Mouse (Mus musculus) erythroblast, adult 5-6 weeks (primary cell): ENCODE results near the gene Aox1. TPM values are rescaled to one million over a fixed set of nuclear protein-coding genes. Genes with fewer than 3 reads are reported as not detected.
"Not testable (repeated sequence)": the region's sequence is repeated elsewhere in the genome, so short reads cannot be mapped to it uniquely, and the experiment has no call there.

Experiments
- ATAC-seq: replicated peaks from 2 replicates; pipeline ENCODE4 v1.8.0; 2016; ENCODE audit warnings: moderate number of reproducible peaks, mild to moderate bottlenecking, moderate TSS enrichment, inconsistent platforms; ENCODE audit not compliant: poor library complexity, low FRiP score, severe bottlenecking
- total RNA-seq, 2 experiments: library from RNA; stranded (forward) in 1 of 2; stranded (reverse) in 1 of 2; fragments of 150-400 nt in 1 of 2; fragments of 200-764, 138-1000 nt in 1 of 2; gene quantifications; 2 replicates each; pipeline versions ENCODE4 v1.2.3 to v1.2.4; 2015 to 2017; ENCODE audit warnings: low replicate concordance in 2 of 2

The Aox1 gene
- total RNA-seq (2015; ENCODE audit: low replicate concordance) (not detected in 2 replicates), total RNA-seq (2017; ENCODE audit: low replicate concordance) (0.42 TPM in 1 of 2 replicates, not detected in the other)

DNA sequence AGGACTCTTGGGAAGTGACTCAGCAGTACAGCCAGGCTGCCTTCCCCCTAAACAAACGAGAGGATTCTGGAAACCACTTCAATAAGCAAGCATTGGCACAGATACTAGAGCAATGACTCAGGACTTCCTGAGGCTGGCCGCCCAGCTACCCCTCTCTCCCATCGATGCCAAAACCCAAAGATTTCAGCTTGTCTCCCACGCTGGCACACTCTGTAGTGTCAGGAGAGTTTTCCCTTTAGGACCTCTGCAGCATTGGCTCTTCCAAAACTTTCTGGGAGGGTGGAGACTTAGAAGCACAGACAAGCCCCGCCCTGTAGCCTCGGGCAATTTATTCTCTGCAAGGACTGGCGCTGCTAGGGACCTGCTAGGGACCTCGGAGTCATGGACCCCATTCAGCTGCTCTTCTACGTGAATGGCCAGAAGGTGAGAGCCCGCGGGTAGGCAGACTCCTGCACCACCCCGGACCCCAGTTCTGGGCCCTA, at the start of gene Aox1:
Gene Aox1, plus strand, starts transcription at position 296 of the 482 bp plus-strand sequence.
- ATAC-seq: 0 out of 2 replicates have a peak, but pooled peaks have one; percentile 61

DNA sequence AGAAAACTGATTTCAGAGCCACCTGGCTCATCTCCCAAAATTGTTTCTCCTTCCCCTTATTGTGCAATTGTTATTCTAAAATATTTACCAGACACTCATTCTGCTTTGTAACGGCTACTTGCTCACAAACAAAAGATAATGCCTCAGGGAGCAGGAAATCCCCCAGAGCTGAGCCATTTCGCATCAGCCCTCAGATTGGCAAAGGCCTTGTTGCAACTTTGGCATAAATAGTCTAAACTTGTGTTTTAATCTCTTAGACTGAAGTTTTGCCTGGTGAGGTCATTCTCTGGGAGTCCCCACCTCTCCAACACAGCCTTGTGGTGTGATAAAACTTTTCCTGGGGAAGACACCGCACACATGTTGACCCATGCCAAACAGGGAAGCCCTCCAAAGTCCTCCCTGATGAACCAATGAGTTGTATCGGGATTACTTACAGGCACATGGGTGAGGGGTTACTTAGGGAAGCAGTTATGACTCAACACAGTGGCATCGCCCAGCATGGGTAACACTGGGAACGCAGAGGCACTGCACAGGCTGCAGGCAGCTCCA, 40.6 kb upstream of the Aox1 start:
- ATAC-seq: no peak

DNA sequence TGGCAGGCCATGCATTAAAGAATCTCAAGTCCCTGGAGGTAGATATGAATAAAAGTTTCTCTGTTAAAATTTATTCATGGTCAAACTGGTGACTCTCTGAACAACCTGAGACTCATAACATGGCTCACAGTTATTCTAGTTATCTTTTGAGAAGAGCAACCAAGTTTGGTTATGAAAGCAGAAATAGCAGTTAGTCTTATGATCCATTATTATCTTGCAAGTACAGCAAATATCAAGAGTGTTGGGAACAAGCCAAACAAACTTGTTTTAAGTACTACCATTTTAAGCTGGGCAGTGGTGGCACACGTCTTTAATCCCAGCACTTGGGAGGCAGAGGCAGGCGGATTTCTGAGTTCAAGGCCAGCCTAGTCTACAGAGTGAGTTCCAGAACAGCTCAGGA, 38.5 kb upstream of the Aox1 start:
- no peak for ATAC-seq

DNA sequence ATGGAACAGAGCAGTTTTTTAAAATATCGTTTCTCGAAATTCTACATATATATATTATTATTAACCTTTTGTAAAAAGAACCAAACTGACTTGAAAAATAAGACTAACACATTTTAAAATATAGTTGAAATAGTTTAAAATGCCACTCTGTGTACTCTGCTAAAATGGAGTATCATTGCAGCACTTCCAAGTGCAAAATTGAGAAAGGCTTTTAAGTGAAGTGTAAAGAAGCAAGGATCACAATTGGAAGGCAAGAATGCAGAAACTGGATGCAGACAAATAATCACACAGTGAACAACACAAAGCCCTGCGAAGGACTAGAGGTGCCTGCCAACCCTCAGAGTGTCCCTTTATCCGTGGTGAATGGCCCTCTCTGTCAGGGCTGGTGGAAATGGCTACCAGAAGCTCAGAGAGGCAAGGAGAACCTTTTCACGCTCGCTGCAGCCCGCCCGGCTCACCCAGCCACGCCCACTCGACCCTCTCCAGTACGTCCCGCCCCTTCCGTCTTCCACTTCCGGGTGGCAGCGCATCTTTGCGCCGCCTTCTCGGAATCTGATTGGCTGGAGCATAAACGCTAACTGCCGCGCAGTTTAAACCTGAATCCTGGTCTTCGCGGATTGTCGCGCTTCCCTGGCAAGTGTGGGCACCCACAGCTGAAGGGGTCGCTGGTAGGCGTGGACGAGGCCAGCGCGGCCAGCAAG, 34.1 kb upstream of the Aox1 start, which contains the start of gene Sgo2a:
Gene Sgo2a, plus strand, starts transcription at position 540 of the 701 bp plus-strand sequence.
- ATAC-seq: peak; percentile 100

DNA sequence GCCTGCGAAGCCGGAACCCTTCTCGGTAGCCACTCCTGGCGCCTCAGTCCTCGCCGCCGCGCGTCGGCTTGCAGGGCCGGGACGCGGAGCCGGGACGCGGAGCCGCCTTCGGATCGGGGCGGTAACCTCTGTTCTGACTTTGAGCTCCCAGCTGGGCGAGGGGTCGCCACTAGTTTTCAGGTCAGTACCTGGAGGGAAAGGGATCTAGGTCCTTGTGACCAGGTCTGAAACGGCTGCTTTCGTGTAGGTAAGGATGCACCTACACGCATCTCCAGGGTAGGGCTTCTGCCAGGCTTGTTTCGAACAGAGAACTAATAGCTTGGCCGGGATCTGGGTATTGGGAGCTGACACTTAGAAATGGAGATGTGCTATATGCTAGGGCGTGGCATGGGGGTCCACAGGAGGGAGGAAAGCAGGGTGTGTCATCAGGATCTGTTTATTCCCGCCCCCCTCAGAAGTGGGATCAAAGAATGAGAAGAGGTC, 33.6 kb upstream of the Aox1 start:
- peak; percentile 83 for ATAC-seq

DNA sequence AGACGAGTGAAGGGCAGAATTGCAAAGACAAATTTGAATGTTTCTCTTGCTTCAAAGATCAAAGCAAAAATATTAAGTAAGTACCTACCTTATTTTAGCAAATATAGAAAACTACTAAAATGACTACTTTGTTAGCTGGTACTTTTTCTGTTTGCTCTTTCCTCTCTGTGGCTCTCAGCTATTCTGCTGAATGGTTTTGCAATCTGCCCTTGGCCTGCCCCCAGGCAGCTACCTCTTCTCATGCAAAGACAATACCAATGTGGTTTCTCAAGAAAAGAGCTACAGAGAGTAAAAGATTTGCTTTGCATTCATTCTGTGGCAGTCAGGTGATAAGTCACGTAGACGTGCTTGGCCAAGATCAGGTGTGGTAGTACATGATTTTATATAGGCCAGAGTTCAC, 31.6 kb upstream of the Aox1 start:
- ATAC-seq: no peak

DNA sequence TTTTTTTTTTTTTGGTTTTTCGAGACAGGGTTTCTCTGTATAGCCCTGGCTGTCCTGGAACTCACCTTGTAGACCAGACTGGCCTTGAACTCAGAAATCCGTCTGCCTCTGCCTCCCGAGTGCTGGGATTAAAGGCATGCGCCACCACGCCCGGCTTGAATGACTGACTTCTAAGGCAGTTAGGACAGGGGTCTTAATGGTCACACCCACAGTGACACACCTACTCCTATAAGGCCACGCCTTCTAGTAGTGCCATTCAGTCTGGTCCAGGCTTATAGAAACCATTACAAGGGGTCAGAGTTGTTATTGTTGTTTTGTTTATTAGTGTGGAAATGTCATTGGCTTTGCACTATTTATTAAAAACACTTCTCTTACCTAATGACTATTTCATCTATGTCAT, 23.3 kb upstream of the Aox1 start:
- not testable (repeated sequence) for ATAC-seq

DNA sequence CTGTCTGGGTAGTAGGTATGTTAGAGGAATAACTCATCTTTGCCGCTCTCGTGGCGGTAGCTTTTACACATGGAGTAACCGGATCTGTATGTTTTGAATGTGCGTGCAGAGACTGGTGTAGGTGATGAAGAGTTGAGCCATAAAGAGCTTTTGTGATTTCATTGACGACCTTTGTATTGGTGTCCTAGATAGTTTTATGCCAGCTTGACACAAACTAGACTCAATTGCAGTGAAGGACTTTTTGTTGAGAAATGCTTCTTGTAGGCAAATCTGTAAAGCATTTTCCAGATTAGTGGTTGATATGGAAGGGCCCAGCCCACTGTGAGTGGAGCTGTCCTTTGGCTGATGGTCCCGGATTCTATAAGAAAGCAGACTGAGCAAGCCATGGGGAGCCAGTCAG, 10.9 kb upstream of the Aox1 start, which contains the start of gene Kctd18:
Gene Kctd18, minus strand, starts transcription at position 101 of the 400 bp plus-strand sequence.
- ATAC-seq: no peak

DNA sequence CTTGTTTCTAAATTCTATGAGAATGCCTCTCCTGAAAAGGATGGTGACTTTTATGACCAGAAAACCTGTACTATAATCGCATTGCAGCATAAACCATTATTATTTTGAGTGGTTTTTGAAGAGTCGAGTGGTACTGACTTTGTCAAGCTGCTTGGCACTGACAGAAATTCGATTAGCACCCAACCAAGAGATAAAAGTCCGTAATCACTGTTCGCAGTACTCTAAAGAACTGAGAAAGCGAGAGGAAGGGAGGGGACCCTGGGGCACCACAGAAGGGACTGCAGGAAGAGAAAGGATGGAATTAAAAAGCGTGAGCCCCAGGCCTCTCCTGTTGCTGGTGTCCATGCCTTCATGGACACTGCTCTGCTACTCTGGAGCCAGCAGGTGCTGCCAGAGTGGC, 2.0 kb upstream of the Aox1 start:
- no peak for ATAC-seq

DNA sequence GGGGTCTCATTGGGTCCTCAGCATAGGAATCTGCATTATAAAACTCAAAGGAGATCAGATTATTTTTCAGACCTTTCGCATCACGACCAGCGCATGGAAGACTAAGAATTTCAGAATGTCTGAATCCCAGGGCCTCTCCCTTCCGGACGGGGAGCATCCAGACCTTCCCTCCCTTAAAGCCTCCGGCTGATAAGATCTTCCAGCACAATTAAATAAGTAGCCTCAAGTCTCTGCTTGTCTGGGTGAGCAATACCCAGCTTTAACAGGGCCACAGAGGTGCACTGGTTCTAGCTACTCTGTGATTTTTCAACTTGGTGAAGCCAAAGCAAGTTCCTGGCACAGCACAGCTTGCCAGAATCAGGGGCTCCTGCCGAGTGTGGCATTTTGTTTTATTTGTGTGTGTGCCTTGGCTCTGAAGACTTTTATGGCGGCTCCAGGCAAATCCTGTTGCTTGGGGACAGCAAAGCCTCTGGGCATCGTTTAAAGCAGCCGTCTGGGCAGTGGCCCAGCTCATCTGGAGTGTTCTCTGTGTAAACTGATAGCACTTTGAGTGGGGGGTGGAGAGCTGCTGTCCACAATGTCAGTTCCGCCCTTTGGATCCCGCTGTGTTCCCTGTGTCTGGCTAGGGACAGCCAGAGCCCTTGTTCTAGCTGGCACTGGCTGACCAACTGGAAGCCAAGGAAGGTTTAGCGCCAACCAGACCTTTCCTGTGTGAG, 583 bp downstream of the Aox1 start:
- ATAC-seq: no peak

DNA sequence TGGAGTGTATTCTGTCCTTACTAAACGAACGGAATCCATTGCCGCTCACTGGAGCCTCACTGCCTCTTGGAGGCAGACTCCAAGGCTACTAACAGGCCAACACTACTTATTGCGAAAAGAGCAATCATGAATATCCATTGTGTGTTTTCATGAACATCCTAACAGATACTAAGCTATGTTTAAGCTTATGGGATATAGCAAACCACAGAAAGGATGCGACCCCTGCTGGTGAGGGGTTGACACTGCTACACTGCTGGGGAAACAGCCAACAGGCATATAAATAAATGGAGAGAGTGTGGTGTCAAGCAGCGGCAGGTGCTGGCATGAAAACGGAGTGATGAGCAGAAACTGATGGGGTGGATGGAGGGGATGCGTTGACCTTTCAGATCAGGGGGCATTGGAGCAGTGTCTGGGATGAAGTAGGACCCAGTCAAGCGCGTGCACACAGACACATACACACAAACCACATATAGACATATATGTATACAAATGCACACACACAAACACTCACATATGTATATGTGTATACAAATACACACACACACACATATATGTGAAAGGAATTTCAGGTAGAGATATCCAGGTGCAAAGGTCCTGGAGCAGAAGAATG, 1.5 kb downstream of the Aox1 start:
- ATAC-seq: peak; percentile 72; the same call in 1 of the 2 replicates

DNA sequence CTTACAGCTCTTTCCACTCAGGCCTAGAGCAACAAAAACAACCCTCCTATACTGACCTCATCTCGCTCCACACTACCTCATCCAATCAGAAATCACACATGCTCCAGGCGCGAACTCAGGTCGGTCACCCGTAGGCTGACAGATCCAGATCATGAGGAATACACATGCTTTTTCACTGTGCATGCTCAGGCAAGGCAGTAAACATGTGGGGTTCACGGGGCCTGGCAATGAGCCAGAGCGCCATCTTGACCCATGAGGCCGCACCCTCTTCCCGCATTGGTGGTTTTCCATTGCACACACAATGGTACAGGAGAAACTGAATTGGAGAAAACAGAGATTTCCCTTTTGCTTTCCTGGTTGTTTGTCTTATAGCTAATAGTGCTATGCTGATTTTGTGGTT, 7.6 kb downstream of the Aox1 start:
- not testable (repeated sequence) for ATAC-seq

DNA sequence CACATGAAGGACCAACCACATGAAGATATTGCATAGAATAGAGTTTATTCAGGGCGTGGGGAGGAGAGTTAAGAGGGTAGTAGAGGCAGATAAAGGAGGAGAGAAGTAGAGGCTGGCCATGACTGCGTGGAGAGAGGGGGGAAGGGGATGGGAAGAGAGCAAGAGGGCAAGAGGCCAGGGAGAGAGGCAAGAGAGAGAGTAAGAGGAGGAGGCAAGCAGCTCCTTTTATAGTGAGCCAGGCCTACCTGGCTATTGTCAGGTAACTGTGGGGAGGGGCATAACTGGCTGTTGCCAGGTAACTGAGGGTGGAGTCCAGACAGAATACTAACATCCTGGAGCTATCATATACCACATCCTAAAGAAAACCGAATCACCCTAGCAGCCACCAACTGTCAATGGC, 15.3 kb downstream of the Aox1 start:
- ATAC-seq: no peak

DNA sequence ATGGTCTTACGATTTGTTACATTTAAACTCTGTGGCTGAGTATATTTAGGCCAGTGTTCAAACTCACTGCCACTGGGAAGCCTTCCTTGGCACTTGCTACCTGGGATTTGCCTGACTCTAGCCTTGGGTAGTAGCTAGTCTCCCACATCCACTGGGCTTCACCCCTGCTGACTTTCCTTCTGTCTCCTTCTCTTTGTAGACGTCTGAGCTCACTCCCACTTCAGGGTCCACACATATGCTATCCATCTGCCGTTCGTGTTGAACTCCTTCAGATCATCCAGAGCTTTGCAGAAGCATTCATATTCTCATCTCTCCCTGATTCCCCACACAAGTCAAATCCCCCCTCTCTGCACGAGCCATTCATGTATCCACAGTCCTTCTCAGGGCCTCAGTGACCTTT, 15.8 kb downstream of the Aox1 start:
- ATAC-seq: no peak

DNA sequence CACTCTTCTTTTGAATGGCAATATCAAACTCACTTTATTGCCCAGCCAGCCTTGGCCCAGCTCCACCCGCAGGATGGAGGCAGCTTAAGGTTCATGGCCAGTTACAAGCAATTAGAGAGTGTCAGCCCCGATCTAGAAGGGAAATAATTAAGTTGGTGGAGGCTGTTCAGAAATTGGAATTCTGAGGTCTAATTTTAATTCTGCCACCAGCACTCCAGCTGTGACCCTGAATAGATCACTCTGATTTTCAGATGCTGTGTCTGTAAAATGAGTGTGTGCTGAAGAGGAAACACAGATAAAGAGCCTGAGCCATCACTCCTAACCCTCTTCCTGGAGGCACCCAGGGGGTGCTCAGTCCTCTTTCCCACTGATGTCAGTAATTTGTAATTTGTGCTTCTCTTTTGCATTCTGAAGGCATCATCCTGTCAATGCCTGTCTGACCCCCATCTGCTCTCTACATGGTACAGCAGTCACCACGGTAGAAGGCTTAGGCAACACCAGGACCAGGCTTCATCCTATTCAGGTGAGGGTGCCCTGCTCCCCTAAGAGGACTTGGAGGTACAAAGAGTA, 17.1 kb downstream of the Aox1 start:
- ATAC-seq: no peak

DNA sequence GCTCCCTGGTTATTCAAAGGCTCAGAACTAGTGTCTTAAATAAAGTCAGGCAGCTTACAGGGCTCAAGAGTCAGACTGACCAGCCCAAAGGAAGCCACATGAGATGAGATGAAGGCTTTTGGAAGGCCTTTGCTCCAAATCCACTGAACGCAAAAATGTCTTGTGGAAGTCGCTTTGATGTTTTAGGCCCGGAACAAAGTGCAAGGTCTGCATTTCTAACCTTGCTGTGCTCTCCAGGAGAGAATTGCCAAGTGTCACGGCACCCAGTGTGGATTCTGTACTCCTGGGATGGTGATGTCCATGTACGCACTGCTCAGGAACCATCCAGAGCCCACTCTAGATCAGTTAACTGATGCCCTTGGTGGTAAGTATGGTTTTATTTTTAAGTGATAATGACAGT, 19.4 kb downstream of the Aox1 start:
- no peak for ATAC-seq

DNA sequence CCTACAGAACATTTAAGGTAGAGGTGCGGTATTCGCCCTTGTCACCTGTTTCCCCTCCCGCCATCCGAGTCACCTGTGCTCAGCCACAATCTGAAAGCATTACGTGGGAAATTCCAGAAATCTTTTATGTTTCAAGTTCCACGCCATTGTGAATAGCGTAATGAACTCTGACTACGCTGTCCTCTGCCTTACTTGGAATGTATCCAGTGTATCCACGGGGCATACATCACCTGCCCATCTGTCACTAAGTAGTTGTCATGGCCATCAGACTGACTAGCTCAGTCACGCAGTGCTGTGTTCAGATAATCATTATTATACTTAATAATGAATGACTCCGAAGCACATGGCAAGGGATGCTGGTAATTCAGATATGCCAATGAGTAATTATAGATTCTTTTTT, 25.9 kb downstream of the Aox1 start:
- ATAC-seq: no peak

DNA sequence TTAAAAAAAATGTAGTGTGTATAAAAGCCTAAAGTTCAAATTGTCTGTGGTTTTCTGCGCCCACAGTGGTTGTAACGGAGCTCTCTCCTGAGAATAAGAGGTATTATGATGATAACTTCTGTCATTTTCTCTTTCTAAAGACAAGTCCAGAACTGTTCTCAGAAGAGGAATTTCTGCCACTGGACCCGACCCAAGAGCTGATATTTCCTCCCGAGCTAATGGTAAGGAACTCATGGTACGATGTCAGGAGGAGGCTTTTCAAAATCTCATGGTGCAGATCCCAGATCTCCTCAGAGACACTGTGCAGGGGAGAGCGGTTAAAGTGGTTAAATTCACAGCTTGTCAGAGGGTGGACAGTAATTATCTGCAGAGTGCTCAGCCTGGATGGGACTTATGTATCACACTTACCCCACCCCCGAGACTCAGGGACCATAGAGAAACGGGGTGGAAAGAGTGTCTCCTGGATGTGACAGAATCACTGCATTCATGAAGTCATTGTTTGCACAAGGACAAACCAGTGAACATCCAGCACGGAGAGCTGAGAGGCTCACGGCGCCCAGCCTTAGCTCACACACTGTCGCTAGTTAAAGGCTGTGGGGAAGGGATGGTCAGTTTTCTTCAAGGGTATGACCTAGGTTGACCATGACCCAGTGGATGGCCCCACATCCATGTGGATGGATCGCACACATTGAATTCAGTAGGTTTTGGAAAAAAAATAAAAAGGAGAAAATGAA, 26.5 kb downstream of the Aox1 start:
- no peak for ATAC-seq

DNA sequence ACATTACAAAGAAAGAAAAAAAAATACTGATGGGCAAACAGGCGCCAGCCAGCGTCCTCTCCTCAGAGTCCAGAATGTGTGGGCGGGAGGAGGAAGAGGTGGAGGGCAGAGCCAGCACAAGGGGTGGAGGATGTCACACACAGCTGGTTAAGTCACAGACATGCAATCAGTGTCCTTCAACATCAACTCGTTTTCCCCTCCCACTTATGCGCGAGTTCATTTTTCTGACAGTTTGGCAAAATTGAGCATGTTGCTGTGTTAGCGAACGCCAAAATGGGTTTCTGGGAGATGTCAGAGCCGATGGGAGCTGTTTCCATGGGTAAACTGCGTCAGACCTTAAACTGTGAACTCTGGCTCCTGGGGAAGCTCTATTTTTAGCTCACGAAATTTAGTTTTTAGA, 27.2 kb downstream of the Aox1 start:
- no peak for ATAC-seq
